Mouse (Mus musculus) G1E (cell line): ENCODE measurements around the gene 4430402I18Rik.

Experiments used
- CTCF ChIP-seq: IDR thresholded peaks from 2 replicates; pipeline ENCODE4 v1.5.1; 2012; ENCODE audit warnings: low read depth, low read length, inconsistent platforms, mixed read lengths
- GATA1 ChIP-seq: IDR thresholded peaks from 2 replicates; pipeline ENCODE4 v1.6.1; 2012; ENCODE audit warnings: borderline replicate concordance, low read length, inconsistent platforms, mixed read lengths
- POLR2AphosphoS5 ChIP-seq: IDR thresholded peaks from 2 replicates; pipeline ENCODE4 v1.6.1; 2012; ENCODE audit warnings: low read depth, low read length, inconsistent platforms; ENCODE audit not compliant: insufficient replicate concordance

- no peak for TF ChIP-seq CTCF
- no peak for TF ChIP-seq POLR2AphosphoS5
- no peak for TF ChIP-seq GATA1
Observed at GRCm38 (mm10) chr19:28860246-28860645, 107.4 kb downstream of the 4430402I18Rik start.
